Mouse (Mus musculus): ENCODE data around the gene 5830473C10Rik.

DNA sequence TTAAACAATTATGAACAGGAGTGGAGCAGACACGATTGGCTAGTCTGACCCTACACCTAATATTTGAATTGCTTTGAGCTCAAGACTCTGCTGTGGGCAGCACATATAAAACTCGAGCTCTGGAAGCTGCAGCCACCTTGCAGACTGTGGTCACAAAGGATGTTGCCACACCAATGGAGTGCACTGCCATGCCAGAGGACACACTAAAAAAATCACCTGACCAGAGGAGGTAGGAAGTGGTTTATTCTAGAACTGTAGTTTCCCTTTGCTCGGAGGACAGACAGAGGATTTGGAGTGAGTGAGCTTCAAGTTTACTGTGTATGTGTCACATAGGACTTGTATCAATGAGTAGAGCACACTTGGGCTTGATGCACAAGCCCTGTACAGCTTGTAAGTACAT lies 4.9 kb upstream of the 5830473C10Rik start:
- no peak for TF ChIP-seq POLR2A (IDR thresholded peaks at IDR 0.05; ENCODE audit: borderline replicate concordance, insufficient read depth, low read length)
- TF ChIP-seq CTCF (IDR thresholded peaks at IDR 0.05; ENCODE audit: borderline replicate concordance, insufficient read depth, low read depth, low read length), result no peak
